Mouse (Mus musculus) kidney, adult 18-20 months (tissue): ENCODE measurements around the gene Lonp1.
A peak's percentile ranks its signal among the peaks of the same experiment; 100 is the strongest.
"Not testable (repeated sequence)": the region's sequence is repeated elsewhere in the genome, so short reads cannot be mapped to it uniquely, and the experiment has no call there.

Experiments used
- DNase-seq: peaks from one replicate; pipeline ENCODE4 v3.0.0; 2021

Gene Lonp1

DNA sequence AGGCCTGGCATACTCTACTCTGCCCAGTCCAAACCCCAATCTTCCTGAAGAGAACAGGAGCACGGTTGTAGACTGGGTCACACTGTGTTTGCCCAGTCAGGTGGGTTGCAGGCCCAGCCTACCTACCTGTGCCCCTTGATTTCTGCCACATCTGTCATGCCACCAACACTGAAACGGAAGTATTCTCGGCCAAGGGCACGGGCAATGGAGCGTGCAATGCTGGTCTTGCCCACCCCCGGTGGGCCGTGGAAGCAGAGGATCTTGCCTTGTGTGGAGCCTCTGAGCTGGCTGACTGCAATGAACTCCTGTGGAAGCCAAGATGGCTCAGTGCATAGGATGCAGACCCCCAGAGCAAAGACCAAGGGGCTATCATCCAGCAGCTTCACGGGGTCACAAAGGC is 9.1 kb downstream of the Lonp1 start:
- DNase-seq: no peak

DNA sequence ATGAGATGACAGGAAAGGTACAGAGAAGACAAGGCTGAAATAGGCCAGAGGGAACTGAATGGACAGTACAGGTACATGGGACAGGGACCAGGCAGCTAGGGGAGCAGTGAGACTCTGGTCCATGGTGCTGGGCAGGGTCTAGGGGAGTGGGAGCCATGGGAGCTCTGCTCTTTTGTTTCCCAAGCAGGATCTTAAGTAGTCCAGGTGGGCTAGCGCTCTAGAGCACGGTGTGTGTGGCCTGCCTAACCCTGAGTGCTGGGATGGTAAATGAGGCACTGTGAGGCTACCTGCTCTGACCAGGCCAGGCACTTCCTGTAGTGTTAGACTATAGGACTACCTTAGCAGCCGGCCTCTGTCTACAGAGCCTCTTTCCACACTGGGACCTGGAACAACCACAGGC is 10.0 kb downstream of the Lonp1 start:
- no peak for DNase-seq

DNA sequence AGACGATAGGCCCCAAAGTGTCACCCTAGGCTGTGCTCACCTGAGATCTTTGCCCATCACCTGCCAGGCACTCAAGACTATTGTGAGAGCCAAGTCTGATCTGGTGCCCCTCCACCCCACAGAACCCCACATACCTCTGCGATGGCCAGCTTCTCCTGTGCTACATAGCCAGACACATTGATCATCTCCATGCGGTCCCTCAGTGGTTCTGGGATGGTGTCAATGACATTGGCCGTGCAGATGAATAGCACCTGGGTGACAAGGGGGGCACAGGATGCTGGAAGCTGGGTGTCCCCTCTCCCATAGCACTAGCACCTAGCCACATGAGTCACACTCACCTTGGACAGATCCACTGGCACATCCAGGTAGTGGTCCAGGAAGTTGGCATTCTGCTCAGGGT is 10.9 kb downstream of the Lonp1 start:
- DNase-seq: no peak

DNA sequence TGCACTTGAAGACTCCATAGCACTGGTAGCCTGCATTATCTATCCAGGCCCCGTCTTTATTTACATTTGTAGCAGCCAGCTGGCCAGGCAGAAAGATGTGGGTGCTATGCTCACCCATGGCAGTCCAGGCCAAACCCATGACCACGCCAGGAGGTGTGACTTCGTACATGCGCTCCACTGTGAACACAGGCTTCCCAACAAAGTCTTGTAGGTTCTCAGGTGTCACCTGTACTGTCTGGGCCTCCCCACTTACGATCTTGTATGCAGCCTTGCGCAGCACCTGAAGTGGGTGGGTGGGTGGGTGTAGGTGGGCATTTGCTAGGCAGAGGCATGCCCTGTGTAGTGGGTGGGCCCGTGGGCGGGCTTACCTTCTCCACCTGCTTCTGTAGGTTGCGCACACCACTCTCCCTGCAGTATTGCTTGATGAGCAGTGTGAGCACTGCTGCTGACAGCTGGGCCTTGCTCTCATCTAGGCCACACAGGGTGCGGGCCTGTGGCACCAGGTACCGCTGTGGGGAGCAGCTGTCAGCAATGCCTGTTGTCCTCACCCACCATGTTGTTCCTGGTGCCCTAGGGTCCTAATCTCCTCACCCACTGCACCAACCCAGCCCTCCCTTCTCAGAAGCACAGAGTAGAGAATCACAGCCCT is 11.4 kb downstream of the Lonp1 start:
- DNase-seq: no peak

DNA sequence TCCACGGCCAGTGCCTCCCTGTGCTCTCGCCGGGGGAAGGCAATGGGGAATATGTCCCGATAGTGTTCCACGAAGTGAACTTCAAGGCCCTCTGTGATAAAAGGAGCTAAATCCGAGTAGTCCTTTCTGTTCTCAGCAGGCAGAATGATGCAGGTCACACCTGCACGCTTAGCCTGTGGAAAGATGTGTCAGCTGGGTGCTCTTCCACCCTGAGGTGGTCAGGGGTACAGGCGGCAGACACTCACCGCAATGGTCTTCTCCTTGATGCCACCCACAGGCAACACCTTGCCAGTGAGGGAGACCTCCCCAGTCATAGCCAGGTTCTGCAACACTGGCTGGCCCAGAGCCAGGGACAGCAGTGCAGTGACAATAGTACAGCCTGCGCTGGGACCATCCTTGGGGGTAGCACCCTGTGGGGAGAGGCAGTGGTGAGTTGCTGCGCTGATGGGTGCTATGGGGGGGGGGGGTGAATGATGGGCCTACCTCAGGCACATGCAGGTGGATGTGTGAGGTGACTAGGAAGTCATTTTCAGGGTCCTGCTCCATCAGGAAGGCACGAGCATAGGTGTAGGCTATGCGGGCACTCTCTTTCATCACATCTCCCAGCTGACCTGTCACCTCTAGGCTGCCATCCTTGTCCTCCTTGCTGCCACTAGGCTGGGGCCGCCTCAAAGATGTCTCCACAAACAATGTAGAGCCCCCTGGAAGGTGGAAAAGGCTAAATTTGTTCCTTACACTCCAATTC is 12.1 kb downstream of the Lonp1 start:
- no peak for DNase-seq

DNA sequence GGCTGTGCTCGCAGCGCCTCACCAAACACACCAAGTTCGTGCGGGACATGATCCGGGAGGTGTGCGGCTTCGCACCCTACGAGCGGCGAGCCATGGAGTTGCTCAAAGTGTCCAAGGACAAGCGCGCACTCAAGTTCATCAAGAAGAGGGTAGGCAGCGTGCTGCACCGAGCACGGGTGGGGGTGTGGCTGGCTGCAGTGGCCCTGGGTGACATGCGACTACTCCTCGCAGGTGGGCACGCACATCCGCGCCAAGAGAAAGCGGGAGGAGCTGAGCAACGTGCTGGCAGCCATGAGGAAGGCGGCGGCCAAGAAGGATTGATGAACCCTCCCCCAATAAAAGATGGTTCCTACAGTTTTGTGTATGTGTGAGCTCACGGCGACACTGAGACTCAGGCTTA is 12.8 kb downstream of the Lonp1 start:
- not testable (repeated sequence) for DNase-seq

DNA sequence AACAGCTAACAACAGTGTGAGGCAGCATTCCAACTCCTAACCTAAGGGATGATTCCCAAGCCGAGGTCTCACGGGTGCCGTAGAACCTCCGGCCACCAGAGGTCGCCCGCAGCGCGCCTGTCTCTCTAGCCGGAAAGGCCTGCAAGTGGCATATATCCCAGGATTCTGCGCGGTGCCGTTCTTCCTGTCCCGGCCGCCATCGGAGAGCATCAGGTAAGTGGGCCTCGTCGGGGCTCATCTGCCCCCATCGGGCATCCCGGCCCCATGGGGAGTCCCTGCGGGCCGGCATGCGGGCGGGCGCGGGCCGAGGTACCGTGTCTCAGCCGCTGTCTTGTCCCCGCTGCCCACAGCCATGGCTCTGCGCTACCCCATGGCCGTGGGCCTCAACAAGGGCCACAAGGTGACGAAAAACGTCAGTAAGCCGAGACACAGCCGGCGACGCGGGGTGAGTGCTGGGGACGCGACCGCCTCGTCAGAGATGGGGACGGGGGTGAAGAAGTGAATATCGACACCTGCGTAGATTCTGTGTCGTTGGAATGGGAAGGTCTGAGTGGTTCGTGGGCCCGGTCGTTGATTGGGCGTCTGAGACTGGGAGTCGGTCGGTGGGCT is 13.3 kb downstream of the Lonp1 start, which contains the start of gene Rpl36:
Gene Rpl36 (plus strand): TSS at position 181 of the 609 bp plus-strand sequence.
- DNase-seq: peak; percentile 97

DNA sequence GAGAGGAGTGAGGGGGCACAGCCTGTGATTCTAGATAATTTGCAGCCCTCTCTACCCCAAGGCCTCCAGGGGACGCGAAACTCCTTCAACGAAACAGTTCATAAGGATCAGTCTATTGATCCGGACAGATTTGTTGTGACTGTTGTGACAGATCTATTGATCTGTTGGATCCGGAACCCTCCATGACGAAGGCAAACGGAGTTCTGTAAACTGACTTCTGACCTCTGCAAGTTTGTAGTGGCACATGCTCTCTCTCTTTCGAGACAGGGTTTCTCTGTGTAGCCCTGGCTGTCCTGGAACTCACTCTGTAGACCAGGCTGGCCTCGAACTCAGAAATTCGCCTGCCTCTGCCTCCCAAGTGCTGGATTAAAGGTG is 14.1 kb downstream of the Lonp1 start:
- not testable (repeated sequence) for DNase-seq

DNA sequence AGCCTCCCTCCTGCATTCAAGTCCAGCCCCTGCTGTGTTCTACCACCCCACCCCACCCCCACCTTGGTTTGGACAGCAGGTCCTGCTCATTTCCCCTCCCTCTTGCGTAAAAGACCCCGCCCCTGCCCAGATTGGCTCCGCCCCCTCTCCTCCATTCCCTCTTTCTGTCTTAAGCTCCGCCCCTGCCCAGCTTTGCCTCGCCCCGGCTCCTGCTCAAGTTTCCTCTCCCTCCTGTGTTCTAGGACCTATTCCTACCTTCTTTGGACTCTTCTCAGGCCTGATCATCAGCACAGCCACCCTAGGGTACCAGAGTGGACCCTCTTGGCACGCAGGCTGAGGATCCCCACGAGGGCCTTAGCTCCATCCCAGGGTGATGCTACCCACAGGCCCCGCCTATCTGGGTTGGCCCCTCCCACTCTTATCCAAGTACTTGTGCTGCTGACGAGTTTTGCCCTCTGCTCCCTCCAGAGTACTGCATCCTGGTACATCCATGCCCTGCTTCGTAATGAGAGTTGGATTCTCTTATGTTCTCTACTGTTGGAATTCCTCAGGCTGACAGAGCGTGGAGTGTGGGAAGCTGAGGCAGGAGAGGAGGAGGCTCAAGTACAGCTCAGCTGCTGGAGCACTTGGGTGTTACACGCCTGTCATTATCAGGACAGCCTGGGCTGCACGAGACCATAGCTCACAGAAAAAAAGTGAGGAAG is 14.7 kb downstream of the Lonp1 start:
- peak; percentile 28 for DNase-seq

DNA sequence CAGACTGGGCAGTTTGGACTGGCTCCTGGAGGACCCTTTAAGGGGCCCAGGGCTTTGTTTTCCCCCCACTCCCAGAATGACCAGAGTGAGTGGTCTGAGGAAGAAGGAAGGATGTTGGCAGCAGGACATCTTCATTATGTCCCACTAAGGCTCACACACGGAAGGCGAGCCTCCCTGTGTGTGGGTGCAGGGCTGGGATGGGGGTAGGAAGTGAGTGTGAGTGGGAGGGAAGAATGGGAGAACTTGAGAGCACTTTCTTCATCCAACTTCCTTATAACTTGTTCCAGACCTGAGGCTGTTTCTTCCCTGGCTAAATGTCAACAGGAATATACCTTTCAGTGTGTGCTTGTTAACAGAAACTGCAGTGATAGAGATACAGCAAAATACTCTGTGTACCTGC is 15.4 kb downstream of the Lonp1 start:
- DNase-seq: no peak

DNA sequence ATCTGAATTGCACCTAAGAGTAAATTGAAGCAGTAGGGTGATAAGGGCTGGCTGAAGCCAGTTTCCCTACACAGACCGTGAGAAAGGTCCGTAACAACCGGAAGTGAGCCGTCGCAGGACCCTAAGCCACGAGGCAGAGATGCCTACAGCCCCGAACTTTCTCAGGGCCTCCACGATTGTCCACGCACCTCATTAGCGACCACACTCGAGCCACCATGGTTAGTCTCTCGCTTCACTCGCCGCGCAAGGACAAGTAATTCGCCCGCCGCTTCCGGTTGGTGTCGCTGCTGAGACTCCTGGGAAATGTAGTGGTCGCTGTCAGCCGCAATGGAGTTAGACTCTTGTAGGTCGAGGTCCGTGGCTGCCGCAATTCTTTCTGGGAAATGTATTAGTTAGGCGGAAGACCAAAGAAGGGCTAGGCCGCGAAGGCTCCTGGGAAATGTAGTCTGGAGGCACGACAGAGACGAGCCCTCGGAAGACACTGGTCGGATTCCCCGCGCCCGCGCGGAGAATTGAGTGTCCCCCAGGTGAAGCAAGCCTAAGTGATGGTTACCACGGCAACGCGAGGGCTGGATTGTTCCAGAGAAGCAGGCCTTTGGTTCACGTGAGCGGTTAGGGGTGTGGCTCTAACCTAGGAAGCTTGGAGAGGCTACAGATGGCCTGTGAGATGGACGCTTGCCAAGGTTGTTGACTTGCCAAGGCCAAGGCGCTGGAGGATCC is 17.1 kb downstream of the Lonp1 start, which contains the start of gene 2410015M20Rik:
Gene 2410015M20Rik (minus strand): TSS at position 320 of the 720 bp plus-strand sequence.
- peak; percentile 96 for DNase-seq

DNA sequence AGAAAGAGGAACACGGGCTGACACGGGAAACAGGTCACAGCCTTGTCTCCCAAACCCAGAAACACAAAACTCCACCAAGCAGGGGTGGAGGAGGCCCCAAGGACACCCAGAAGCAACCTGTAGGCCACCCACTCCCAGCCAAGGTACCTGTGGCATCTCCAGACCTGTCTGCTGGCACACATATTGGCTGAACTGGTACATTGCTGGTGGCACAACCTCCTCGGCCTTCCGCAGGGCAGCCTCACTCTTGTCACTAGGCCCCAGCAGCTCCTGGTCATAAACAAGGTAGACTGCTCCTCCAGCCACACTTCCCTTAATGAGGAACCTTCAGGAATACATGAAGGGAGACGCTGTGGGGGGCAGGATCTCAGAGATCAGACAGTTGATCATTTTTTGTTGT is 18.0 kb downstream of the Lonp1 start:
- DNase-seq: no peak

DNA sequence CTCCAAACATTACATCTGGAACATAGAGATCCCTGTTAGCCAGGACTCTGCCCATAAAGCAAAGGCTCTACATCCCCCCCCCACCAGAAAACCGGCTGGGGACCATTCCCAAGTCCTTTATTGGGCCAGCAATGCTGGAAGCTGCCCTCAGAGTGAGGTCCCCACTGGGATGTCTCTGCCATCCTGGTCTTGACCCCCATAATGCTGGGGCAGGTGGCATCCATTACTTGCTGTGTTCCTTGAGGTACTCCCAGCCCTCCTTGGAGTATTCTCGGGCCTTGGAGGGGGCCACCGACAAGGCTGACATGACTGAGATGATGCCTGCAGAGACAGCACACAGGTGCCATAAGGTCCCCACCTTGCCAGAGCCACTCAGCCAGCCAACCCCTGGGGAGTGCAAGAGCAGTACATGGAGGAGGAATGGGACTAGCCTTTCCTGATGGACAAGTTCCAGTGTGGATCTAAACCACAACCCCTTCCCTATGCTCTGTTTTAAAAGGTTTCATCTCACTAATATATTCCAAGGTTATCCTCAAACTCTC is 19.1 kb downstream of the Lonp1 start:
- no peak for DNase-seq

DNA sequence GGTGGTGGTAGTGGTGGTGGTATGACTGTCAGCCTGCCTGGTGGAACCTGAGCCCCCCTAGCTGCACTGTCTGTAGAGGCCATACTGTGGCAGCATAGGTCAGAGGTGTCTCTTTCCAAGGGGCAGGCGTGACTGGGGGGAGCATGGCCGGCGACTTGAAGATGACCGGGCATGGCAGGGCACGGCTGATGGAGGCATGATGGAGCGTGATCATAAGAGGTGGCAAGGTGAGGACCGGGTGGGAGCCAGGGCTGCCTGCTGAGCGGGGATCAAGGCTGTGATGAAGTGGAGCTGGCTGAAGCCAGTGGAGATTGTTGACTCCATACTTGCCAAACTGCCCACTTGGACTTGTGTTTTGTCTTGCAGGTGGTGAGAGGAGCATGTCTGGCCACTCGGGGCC is 21.3 kb downstream of the Lonp1 start:
- DNase-seq: no peak

DNA sequence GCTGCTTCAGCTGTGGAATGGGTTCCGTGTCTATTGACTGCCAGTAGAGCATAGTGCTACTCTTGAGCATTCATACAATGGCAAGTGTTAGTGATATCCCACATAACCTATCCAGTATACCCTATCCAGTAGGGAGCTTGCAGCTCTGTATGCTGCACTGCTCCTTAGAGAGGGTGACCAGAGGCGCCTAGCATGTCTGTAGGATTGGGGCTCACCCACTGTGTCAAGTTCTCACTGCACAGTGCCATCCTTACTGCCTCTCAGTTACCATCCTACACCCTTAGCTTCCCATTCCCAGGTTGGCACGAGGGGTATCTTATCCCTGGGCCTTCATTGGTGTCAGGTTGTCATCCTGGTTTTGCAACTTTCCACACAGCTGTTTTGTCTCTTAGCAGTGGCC is 22.3 kb downstream of the Lonp1 start:
- DNase-seq: no peak

DNA sequence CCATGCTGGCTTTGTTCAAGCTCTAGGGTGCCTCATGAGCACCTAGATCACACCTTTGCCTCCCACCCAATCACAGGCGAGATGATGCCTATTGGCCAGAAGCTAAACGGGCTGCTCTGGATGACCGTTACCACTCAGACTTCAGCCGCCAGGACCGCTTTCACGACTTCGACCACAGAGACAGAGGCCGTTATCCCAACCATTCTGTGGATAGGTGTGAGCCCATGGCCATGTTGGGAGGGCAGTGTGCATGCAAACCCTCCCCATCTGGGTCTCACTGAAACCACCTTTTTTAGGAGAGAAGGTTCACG is 22.7 kb downstream of the Lonp1 start:
- DNase-seq: no peak

DNA sequence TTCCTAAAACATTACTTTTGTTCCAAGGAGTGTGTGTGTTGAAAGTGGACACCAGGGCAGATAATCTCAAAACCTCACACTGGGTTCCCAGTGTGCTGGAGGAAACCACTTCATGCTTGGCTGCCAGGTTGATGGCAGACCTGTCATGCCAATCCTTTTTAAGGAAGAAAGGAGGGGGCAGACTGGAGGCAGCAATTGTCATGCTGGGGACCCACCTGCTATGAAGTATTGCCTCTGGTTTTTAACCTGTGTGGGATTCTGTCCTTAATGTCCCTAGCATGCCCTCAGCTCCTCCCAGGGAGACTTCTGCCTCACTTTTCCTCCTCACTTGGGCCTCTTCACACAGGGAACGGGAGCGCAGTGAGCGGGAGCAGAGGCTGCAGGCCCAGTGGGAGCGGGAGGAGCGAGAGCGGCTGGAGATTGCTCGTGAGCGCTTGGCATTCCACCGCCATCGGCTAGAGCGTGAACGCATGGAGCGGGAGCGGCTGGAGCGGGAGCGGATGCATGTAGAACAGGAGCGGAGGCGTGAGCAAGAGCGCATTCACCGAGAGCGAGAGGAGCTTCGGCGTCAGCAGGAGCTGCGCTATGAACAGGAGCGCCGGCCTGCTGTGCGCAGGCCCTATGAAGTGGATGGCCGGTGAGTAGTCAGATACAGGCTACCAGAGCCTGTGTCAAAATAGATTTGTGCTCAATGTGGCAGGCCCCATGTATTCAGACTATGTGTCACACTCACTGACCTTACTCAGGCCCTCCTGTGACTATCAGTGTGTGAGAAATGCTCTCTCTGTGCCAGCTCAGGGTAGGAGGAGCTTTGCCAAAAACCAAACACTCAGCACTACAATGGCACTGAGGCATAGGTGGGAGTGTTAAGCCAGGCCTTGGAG is 23.3 kb downstream of the Lonp1 start:
- DNase-seq: no peak

DNA sequence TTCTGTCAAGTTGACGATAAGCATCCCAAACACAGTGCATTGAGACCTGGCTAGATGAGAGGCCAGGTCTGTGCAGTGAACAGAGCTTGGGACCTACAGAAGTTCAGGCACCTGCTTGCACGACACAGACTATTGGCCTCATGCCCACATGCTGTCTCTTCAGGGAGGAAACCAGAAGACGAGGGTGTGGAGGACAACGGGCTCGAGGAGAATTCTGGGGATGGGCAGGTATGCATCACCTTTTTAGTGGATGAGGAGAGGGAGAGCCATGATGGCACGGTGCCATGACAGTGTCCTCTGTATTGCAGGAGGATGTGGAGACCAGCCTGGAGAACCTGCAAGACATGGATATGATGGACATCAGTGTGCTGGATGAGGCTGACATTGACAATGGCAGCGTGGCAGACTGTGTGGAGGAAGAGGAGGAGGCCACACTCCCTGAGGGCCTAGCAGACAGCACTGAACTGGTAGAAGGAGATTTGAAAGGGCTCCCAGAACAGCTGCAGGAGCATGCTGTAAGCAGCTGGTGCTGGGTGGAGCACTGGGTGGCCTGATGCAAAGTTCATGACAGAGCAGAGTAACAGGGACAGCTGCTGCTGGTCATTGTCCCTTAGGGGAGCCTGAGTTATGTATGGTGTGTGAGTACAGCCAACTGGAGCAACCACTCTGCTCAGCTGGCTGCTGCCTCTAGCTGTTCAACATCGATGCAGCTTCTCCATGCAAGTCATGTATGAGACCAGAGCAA is 33.0 kb downstream of the Lonp1 start:
- DNase-seq: no peak

DNA sequence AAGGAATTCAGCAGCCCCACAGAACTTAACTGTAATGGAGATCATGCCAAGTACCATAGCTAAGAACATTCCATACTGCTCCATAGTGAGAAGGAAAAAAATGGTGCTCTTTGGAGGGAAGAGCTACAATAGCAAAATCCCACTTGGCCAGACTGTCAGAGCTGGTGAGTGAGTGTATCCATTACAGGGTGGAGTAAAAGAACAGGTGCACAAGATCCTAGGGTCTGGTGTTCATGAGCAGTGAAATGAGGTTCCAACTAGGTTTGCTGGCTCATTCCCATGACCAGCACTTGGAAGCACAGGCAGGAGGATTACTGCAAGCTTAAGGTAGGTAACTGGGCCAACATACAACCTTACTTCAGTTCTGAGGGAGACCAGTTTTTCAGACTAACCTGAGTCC is 34.1 kb downstream of the Lonp1 start:
- no peak for DNase-seq

DNA sequence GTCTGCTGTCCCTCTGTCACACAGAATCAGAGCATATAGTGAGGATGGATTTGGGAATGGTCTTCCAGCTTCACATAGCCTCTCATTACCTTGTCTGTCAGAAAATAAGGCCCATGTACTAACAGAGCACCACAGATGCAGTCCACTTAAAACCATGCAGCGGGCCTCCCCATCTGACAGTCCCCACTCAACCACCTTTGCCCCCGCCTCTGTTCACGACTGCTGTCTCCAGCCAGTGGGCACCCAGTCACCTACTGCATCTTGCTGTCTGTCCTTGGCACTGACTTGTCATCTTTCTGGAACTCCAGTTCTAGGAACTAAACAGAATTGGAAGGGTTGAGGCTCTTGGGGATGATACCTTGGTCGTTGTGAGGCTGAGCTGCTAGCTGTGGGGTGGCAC is 37.8 kb downstream of the Lonp1 start:
- DNase-seq: no peak

DNA sequence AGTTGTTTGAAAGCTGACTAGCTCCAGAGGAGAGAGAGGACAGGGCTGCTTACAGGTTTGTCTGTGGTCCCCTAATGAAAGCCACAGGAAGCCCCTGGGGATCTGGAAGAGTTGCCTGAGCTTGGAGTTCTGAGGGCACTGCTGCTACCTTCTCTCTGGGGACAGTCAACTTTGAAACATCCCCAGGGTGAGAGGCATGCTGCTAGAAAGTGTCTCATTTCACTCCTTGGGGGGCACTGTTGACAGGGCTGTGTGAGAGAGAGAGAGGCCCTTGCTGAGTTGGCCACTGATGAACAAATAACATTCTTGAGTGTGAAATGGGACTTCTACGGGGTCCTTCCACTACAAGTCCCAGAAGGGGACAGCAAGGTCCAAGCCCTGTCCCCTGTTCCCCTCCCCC is 38.9 kb downstream of the Lonp1 start:
- DNase-seq: no peak
